Mouse (Mus musculus) ovary, postnatal 36 days (tissue): ENCODE results near the gene Ear6.
"Not testable (repeated sequence)": the region's sequence is repeated elsewhere in the genome, so short reads cannot be mapped to it uniquely, and the experiment has no call there.

ENCODE experiments used
- DNase-seq: peaks from one replicate; pipeline ENCODE4 v3.0.0; 2022; ENCODE audit warnings: low spot score, mixed read lengths

The Ear6 gene

DNA sequence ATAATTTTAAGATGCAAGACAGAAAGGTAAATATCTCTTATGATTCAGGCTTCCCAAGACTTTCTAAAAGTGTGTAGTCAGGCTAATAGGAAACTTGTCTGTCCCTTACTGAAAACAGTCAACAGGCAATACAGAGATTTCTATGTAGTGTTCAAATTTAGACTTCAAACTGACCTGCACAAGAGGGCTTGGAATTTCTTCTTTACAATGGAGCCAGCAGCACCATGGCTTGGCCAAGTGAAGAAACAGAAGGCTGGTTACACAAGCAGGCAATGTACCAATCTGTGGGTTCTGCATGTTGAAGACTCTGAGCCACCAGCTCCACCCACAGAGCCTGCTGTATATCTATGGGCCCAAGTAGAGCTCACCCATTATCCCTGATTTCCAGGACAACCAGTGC is at the start of gene Ear6:
Gene Ear6 (plus strand): TSS at position 301 of the 400 bp plus-strand sequence.
- no peak for DNase-seq

DNA sequence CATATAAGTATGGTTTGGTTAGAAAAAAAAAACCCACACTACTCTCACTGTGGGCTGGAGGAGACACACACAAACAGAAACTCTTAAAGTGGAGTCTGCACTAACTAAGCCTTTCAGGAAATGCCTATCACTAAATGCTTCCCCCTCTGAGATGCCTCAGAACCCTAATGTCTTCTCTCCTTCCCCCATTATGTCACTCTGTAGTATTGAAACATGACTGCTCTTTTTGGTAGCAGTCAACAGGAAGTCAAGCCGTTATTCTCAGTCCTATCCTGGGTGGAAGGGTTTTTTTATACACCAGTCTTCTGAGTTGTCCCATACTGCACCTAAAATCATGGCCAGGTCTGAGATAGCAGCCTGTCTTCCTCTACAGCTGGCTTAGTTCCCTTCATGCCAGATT is 26.9 kb upstream of the Ear6 start:
- DNase-seq, result no peak

DNA sequence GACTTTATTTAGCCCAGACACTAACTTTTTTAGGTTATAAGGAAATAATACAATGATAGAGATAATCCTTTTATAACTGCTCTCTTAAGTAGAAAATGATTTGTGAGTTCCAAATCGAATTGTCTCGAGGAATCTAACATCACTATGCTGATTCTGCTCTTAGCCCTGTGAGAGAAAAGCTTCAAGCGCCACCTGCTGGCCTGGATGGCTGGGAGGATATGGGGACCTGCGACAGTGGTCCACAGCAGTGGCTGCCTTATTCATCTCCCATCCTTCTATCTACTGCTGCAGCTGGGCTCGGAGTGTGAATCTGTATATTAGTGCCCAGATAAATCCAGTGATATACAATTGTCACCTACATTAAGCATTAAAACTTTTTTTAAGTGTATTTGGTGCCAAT is 25.7 kb upstream of the Ear6 start:
- DNase-seq, result peak; percentile 17

DNA sequence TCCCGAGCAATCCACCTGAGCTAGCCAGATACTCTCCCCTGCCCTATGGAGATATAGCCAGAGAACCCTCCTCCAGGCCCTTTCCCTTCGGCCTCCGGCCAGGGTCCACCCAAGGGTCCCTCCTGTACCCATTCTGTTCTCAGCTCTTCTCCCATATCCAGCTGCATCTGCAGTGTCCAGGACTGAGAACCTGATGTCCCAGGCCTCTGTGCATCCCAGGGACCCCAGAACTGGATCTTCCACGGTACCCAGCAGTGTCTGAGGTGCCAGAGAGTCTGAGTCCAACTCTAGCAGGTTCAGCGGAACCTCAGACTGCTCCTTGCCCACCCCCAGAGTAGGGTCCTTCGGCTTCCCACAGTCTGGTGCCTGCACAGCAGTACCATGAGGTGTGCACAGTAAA is 24.3 kb upstream of the Ear6 start:
- no peak for DNase-seq

DNA sequence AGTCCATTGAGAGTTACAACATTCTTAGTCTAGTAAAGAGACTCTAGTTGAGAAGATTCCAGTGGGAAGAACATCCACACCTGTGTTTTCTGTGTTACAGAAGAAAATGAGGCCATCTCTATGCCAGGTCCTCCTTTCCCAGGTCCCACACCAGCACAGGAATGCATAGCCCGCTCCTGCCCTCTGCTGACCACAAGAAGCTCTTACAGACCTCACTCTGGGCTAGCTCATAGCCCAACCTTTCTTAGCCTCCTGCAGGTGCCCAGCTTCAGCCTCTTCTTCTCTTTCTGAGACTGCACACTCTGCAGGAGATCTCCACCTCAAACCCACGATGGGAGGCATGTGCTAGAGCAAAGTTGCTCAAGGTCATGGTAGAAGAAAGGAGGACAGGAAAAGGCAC is 15.0 kb upstream of the Ear6 start:
- DNase-seq, result not testable (repeated sequence)

DNA sequence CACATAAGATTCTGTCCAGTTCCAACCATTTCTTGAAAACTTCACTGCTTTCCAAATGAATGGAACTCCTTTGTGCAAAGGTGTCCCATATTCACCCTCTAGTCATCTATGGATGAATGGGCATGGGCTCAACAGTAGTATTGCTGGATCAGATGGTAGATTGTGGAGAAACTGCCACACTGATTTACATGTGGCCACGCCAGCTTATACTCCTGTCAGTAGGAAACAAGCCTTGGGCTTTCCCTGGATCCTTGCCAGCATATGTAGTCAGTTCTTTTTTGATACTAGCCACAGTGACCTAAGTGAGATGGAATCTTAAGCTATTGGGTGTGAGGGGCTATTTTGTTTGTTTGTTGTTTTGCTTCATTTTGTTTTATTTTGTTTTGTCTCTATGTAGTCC is 11.2 kb upstream of the Ear6 start:
- DNase-seq, result no peak

DNA sequence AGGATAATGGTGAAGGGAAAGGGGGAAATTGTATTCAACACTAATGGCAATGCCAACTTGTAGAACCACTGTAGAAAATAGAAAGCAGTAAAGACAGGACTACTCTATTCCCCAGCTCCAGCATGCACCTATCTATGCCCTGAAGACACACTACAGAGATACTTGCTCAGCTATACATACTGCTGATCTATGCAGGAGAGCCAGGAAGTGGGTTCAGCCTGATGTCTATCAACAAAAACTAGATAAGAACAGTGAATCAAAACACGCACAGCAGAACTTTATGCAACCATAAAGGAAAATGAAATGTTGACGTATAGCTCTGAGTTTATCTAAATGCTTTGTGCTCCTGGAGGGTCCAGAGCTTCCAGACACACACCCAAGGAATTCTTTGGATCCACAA is 10.7 kb upstream of the Ear6 start:
- DNase-seq, result no peak

- DNase-seq, result no peak
Measured at GRCm38 (mm10) chr14:51843882-51844281, 9.6 kb upstream of the Ear6 start.

DNA sequence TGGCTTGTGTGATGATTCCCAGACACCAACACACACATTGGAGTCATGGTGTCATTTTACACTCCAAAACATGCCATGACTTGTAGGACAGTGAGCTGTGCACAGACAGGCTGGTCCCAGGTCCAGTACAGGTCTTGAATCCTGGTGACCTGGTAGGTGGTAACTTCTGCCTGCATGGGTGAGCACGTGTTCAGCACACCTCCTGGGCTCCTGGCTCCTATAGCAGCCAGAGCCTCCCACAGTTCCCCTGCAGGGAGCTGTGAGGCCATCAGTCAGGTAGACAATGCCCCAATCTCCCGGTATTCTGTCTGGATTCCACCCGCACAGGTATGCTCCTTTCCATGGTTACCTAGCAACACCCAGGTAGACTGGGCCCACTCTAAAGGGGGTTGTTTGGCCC is 6.9 kb upstream of the Ear6 start:
- DNase-seq, result no peak

DNA sequence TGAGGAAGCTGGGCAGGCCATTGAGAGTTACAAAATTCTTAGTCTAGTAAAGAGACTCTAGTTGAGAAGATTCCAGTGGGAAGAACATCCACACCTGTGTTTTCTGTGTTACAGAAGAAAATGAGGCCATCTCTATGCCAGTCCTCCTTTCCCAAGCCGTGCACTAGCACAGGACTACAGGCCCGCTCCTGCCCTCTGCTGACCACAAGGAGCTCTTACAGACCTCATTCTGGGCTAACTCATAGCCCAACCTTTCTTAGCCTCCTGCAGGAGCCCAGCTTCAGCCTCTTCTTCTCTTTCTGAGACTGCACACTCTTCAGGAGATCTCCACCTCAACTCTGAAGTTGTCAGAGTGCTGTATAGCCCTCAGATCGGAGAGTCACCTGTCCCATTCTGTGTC is 2.5 kb upstream of the Ear6 start:
- not testable (repeated sequence) for DNase-seq

DNA sequence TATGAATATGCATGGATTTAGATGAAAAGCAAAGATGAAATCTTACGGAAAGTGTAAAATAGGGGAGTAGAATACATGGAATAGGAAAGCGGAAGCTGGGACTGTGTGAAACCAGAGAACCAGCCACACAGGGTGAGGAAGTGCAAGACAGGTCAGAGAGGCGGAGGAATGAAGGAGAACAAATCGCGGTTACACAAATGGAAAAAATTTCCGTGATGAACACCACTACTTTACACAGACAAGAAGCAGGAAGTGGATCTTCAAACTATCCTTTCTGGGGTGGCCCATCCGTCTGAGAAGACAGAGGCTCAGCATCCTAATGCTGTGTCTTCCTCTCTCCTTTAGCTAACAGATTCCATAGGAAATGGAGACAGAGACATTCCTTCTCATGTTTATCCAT is 1.8 kb downstream of the Ear6 start:
- DNase-seq, result not testable (repeated sequence)

- DNase-seq, result peak; percentile 16
Measured at GRCm38 (mm10) chr14:51863603-51864002, 10.1 kb downstream of the Ear6 start.

DNA sequence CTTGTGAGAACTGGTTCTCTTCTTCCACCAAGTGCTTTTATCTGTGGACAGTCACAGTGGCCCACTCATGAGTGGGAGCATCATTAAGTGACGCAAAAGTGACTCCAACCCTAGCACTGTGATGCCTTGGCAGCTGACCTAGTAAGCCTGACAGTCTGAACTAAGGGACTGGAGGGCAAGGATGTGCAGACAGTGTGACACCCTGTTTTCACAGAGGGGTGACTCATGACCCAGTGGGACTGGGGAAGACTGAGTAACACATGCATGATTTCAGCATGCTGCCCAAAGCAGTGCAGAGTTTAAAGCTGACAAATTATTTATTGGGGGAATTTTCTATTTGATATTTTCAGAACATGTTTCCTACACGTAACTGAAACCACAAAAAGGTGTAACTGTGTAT is 17.3 kb downstream of the Ear6 start:
- no peak for DNase-seq

GRCm38 (mm10) chr14:51871741-51872140 is 18.2 kb downstream of the Ear6 start:
- peak; percentile 15 for DNase-seq

GRCm38 (mm10) chr14:51877517-51877916 is 24.0 kb downstream of the Ear6 start:
- no peak for DNase-seq

DNA sequence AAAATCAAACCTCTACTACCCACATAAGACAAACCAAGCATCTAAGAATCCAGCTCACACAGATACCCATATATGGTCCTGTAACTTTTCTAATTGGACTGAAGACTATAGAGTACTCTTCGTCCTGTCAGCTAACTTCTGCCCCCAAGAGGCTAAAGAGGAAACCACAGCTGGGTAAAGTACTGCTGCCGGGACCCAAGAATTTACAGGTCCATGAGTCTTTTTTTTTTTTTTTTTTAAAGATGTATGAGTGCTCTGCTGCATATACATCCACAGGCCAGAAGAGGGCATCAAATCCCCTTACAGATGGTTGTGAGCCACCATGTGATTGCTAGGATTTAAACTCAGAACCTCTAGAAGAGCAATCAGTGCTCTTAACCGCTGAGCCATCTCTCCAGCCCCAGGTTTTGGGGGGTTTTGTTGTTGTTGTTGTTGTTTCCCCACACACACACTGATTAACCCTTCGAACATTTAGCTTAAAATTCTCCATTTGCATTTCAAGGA is 30.1 kb downstream of the Ear6 start:
- peak; percentile 55 for DNase-seq

DNA sequence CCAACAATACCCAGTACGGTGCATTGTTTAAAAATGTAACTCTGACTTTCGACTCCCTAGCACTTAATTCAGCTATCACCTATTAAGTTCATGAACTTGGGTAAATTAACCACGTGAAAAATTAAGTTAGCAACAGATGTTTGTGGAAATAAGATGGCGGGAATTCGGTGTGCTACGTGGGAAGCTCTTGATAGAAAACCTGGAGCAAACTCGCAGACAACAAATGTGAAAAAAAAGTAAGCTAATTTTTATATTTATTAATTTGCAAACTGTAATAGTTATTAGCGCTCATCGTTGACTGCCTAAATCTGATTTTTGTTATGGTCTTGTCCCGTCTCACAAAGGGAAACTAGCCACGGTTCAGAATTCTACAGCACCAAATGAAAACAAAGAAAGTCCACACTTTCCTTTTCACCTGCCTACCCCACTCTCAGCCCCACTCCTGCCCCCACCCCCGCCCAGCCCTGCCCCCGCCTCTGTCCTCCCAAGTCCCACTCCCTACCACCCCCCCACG is 30.6 kb downstream of the Ear6 start:
- DNase-seq, result no peak

DNA sequence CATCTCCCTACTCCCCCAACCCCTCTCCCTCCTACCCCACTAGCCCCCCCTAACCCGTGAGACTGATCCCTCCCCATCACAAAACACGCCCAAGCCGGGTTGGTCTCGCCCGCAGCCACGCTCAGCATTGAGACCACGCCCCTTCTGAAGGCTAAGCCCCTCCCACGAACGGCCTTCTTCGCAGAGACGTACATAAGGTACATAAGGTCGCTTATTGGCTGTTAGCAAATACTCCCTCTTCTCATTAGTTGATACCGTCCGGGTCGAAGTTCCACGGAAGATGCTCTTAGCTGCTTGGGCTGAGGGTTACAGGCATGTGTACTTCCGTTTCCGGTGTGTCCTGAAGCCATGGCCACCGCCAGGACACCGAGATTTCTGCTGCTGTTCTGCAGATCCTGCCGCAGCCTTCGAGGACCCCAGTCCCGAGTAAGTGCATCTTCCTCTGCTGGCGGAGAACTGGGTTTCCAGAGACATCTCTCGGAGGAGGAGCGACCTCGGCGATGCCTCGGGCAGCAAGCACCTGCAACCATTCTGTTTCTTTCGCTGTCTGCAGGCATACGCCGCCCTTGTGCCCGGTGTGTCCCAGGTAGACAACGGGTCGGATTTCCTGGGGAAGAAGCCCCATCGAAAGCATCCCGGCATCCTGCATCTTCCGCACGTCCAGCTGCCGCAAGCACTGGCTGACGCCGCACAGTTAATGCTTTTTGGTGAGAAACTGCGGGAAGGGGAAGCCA is 31.3 kb downstream of the Ear6 start, which contains the start of gene Mettl17:
Gene Mettl17 (plus strand): TSS at position 245 of the 734 bp plus-strand sequence.
- DNase-seq, result peak; percentile 91

DNA sequence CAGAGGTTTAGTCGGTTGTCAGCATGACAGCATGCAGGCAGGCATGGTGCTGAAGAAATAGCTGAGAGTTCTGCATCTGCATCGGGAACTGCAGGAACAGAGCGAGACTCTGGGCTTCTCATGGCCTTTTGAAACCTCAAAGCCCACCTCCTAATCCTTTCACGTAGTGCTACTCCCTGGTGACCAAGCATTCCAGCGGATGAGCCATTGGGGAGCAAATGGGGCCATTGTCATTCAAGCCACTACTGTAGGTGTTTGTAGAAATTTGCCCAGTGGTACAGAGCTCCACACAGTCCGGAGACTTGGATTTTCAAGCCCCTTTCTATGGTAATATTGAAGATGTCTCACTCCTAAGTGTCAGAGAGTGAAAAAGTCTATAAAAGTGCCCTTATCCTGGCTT is 32.6 kb downstream of the Ear6 start:
- DNase-seq, result no peak

DNA sequence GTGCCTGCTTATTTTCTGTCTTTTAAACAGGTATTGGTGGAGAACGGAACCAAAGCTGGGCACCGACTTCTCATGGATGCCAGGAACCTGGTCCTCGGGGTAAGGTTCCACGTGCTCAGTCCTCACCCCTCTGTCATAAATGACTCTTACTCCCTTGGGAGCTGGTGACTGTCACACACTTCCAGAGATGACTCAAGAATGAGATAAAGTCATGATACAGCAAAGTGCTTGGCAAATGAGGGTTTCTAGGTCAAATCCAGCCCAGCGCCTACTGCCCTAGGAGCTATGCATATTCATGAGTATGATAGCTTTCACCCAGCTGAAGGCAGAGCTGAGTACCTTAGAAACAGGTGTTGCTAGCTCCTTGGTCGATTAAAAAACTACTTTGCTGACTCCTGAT is 36.3 kb downstream of the Ear6 start:
- no peak for DNase-seq

- no peak for DNase-seq
Measured at GRCm38 (mm10) chr14:51892191-51892939, 38.9 kb downstream of the Ear6 start, which contains the start of gene Slc39a2. Slc39a2 (plus strand) TSS chr14:51892889.

GRCm38 (mm10) chr14:51893094-51893794 is 39.7 kb downstream of the Ear6 start:
- DNase-seq, result no peak
